Mouse (Mus musculus) regulatory T cell (primary cell): ENCODE results near the gene Lbx2.

Experiments
- in situ Hi-C: fragments of 300-600 bp; cut with MboI, MseI; formaldehyde crosslinking; loops from one replicate; pipeline ENCODE4 v1.15.1; 2025; ENCODE audit warnings: high pct_unique_total_duplicates

Lbx2 gene

DNA sequence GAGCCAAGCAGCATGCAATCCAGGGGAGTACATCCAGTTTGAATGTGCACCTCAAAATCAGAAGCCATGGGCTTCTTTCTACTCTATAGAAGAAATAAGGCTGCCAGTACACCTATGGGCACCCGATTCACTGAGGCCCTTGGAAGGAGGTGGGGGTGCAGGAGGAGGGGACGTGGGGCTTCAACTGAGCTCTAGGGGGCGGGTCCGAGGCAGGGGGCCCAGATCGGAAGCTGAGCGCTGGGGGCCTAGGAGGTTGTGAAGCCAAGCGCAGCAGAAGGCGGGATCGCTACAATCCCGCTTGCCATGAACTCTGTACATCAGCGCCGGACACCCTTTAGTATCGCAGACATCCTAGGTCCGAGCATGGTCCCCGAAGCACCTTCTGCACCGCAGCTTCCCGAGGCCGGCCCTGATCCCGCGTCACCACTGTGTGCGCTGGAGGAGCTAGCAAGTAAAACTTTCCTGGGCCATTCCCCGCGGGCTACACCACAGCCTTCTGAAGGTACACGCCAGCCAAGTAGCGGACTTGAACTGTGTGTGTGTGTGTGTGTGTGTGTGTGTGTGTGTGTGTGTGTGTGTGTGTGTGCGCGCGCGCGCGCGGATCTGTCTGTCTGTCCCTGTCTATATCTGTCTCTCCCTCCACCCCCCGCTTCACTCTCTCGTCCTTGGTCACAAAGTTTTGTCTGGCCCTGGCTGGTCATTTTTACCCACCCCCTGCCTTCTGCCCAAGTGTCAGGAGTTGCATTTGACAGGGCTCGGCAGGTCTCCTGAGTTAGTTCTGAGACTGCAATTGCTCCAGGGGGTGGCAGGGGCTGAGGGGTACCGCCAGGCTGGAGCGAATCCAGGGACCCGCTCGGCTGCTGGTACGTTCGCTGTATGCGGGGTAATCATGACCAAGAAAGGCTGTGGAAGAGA, at the start of gene Lbx2:
Lbx2 (plus strand) TSS at position 247 of the 915 bp plus-strand sequence.
- in situ Hi-C loops: no loop called here

DNA sequence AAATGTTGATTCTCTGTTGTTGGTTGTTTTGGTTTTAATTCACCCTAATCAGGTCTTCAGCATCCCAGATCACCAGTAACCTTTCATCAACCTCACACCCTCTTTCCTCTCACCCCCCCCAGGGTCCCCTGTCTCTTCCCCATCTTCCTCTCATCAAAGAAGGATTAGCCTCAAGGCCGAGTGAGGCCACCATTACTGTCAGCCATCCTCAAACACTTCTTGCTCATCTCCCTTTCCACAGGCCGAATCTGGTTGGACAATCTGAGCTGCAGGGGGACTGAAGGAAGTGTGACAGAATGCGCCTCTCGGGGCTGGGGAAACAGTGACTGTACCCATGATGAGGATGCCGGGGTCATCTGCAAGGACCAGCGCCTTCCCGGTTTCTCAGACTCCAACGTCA, 49.0 kb upstream of the Lbx2 start:
- in situ Hi-C loops: no loop called here

DNA sequence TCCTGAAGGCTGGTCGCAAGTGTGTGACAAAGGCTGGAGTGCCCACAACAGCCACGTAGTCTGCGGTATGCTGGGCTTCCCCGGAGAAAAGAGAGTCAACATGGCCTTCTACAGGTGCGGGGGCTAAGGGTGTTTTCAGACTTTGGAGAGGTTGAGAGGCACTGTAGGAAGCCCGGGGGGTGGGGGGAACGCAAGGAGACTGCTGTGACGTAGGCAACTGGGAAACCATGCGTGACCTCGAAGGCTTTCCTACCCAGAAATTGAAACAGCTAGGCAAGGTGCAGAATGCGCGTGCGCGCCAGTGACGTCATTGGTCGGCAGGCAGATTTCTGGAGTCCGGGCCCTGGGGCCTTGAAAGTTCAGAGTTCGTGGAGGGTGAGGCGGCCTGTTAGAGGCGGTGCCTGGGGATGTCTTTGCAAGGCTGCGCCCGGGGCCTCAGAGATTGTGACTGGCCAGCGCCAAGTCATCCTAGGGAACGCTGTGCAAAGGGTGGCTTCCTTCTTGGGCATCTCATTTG, 47.6 kb upstream of the Lbx2 start:
- in situ Hi-C loops: no loop called here

GRCm38 (mm10) chr6:83040601-83041000, 45.6 kb upstream of the Lbx2 start:
- in situ Hi-C loops: no loop called here

GRCm38 (mm10) chr6:83043561-83043960, 42.6 kb upstream of the Lbx2 start:
- in situ Hi-C loops: no loop called here

DNA sequence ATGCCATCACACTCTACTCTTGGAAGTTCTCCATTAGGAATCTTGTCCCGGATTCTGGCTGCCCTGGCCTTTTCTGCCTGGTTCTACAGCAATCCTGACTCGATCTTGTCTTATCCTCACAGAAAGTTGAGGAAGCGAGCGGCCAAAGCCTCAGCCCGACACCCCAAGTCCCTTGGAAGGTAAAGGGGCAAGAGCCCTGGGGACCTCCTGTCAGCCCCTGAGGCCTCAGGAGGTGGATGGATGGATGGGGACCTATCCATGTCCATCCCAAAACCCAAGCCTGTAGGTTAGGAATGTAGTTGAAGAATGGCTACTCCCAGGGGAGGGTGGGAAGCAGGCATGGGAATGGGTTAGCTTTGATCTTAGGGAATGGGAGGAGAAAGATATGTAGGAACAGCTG, 42.2 kb upstream of the Lbx2 start:
- in situ Hi-C loops: no loop called here

DNA sequence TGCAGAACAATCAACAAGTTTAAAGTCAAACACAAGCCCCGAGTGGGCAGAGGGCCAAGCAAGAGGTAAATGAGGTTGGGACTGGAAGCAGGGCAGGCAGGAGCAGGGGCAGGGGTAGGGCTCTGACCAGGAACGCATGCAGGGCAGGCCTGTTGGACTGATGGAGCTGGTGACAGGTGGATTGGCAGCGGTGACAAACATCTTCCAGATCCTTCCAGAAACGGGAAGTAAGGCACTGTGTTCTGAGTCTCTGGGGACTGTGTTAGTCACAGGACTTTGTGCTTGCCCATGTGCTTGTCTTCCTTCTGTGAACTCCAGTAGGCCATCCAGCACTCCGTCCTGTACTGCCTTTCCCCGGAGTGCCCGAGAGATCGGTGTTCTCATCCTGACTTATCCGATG, 41.4 kb upstream of the Lbx2 start:
- in situ Hi-C loops: no loop called here

- in situ Hi-C loops: no loop called here
Measured at GRCm38 (mm10) chr6:83049367-83049766, 36.8 kb upstream of the Lbx2 start.

- in situ Hi-C loops: loop anchor here (10.0 kb wide), 1 partner anchor 49 kb away; no protein-coding TSS in a partner anchor
Measured at GRCm38 (mm10) chr6:83053136-83053960, 32.8 kb upstream of the Lbx2 start.

GRCm38 (mm10) chr6:83054074-83054851, 31.9 kb upstream of the Lbx2 start, which contains the start of gene Aup1:
TSS of gene Aup1 (plus strand) at chr6:83054521.
- in situ Hi-C loops: loop anchor here (10.0 kb wide), 1 partner anchor 49 kb away; no protein-coding TSS in a partner anchor

GRCm38 (mm10) chr6:83054871-83055431, 31.2 kb upstream of the Lbx2 start, which contains the start of gene Htra2:
TSS of gene Htra2 (minus strand) at chr6:83055273.
- in situ Hi-C loops: loop anchor here (10.0 kb wide), 1 partner anchor 50 kb away; no protein-coding TSS in a partner anchor

- in situ Hi-C loops: loop anchor here (10.0 kb wide), 1 partner anchor 53 kb away; no protein-coding TSS in a partner anchor
Measured at GRCm38 (mm10) chr6:83057790-83058189, 28.4 kb upstream of the Lbx2 start, which contains the start of gene Dqx1. TSS of gene Dqx1 (plus strand) at chr6:83057844.

DNA sequence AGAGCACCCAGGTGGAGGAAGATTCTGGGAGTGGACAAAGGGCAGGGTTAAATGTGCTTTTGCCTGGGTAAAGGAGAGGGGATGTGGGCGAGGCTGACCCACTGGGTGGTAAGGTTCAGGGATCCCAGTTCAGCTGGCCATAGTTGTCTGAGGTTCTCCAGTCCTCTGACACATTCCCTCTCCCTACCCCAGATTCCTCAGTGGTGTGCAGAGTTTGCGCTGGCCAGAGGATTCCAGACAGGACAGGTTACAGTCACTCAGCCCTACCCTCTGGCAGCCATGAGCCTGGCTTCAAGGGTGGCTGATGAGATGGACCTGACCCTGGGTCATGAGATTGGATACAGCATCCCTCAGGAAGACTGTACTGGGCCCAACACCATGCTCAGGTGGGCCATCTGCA, 27.4 kb upstream of the Lbx2 start:
- in situ Hi-C loops: loop anchor here (10.0 kb wide), 1 partner anchor 54 kb away; no protein-coding TSS in a partner anchor

DNA sequence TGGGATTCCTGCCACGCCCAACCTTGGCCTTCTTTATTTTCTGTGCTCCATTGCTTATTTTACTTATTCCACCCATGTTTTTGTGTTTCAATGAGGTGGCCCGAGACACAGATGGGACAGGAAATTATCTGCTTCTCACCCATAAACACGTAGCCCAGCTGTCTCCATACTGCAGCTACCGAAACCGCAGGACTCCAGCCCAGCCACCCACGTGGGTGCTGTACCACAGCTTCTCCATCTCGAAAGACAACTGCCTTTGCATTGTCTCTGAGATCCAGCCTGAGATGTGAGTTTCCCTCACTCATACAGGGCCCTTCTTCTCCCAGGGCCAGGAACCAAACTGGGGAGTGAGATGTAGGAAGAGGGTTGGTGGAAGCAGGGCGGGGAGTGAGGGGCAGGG, 20.2 kb upstream of the Lbx2 start:
- in situ Hi-C loops: no loop called here

DNA sequence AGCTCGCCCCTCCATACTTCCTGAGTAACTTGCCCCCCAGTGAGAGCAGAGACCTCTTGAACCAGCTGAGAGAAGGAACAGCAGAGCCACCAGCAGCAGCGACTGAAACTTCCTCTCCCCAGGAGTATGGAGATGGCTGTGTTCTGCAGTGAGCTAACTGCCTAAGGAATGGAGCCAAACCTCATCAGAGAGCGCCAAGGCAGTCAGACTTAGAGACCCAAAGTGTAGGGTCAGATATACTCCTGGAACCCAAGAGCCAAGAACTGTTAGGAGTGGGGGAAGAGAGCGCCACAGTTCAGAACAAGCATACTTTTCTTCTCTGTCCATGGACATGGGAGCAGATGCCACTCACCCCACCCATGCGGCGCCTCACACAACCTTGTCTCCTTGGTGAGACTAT, 19.7 kb upstream of the Lbx2 start:
- in situ Hi-C loops: no loop called here

- in situ Hi-C loops: no loop called here
Measured at GRCm38 (mm10) chr6:83068221-83068620, 17.9 kb upstream of the Lbx2 start.

DNA sequence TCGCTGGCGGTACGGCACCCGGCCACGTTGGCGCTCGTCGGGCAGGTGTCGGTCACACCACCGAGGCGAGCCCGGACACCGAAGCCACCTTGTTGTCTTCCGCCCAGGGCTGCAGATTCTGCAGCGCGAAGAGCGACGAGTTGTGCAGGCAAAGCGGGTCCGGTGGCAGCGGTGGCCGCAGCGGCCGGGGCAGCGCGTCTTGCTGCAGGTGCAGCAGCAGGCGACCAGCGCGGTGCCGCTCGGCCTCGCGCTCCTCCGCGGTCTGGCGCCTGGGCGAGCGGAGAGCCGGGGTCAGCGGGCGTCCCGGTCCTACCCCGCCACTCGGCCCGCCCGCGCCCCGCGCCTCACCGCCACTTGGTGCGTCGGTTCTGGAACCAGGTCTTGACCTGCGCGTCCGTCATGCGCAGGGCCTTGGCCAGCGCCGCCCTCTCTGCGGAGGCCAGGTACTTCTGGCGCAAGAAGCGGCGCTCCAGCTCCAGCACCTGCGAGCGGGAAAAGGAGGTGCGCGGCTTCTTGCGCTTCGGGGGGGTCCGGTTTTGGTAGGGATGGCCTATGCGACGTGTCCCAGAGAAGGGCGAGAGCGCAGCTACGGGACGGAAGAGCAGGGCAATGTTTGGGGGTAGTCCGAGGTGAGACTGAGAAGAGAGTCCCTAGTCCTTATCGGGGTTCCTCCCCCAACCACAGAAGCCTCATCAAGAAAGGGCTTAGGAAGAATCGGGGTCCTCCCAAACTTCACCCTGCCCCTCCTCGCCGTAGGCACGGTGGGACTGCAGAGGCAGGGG, 17.3 kb upstream of the Lbx2 start:
- in situ Hi-C loops: no loop called here

- in situ Hi-C loops: no loop called here
Measured at GRCm38 (mm10) chr6:83069488-83070246, 16.5 kb upstream of the Lbx2 start.

- in situ Hi-C loops: no loop called here
Measured at GRCm38 (mm10) chr6:83070247-83070310, 16.1 kb upstream of the Lbx2 start, which contains the start of gene Tlx2. TSS of gene Tlx2 (minus strand) at chr6:83070293.
